Mouse (Mus musculus): ENCODE data around the gene Ccdc97.

DNA sequence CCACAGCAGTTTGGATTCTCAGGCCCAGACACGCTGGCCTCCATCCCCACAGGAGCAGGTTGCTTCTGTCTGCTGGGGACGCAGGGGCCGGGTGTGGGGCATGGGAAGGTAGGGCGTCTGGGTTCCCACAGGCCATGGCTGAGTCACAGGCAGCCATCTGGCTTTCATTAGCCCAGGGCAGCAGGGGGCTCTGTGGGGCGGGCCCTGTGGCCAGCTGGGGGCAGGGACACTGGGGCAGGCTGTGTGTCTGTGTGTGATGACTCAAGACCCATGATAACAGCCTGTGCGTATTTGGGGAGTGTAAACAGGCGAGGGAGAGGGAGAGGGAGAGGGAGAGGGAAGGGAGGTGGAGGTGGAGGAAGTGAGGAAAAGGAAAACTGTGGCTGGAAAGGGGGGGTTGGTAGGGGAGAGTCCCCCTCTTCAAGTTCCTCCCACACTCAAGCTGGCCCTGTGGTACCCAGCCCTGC, 7.1 kb downstream of the Ccdc97 start:
- TF ChIP-seq CTCF (IDR thresholded peaks at IDR 0.05; ENCODE audit: control insufficient read depth, insufficient read depth, low read length) (no peak), POLR2A (IDR thresholded peaks at IDR 0.05; ENCODE audit: borderline replicate concordance, control insufficient read depth, low read depth, low read length) (peak; percentile 17; the same call in 1 of the 2 replicates)

Measured in bone marrow, adult 2 months (tissue).